Mouse (Mus musculus) monocyte, adult 5-6 weeks (primary cell): ENCODE measurements around the gene Lcn8. TPM values are rescaled to one million over a fixed set of nuclear protein-coding genes. Genes with fewer than 3 reads are reported as not detected.

Experiments used
- ATAC-seq: fragments of 153-309, 156-312 bp; replicated peaks from 2 replicates; pipeline ENCODE4 v1.8.0; 2017; ENCODE audit warnings: mild to moderate bottlenecking; ENCODE audit not compliant: low TSS enrichment, insufficient number of reproducible peaks, severe bottlenecking, poor library complexity, low FRiP score
- total RNA-seq: library from RNA; stranded (forward); fragments of 200-1000, 200-491, 200-594 nt; gene quantifications from 3 replicates; pipeline ENCODE4 v1.2.3, GENCODE M21; 2017

Gene Lcn8
- not detected in 3 replicates for total RNA-seq

DNA sequence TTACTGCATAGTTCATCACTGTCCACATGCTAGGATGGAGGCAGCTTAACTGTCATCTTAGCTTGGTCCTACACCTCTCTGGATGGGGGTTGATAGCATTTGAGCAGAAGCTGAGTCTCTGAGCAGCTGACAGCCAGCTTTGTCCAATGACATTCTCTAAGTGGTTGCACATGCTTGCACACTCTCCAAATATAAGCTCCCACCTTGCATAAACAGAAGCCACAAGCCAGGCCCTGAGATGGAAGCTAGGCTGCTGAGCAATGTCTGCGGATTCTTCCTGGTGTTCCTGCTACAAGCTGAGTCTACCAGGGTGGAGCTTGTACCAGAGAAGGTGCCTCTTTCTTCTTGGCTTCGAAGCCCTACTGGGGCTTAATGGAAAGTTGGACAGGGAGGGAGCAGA lies at the start of gene Lcn8:
Gene Lcn8 (plus strand): TSS at position 219 of the 400 bp plus-strand sequence.
- ATAC-seq = no peak

- ATAC-seq = peak; percentile 85
Measured at GRCm38 (mm10) chr2:25607761-25608622, 44.9 kb upstream of the Lcn8 start, which contains the start of gene Rabl6. Gene Rabl6 (minus strand): TSS chr2:25608521.

DNA sequence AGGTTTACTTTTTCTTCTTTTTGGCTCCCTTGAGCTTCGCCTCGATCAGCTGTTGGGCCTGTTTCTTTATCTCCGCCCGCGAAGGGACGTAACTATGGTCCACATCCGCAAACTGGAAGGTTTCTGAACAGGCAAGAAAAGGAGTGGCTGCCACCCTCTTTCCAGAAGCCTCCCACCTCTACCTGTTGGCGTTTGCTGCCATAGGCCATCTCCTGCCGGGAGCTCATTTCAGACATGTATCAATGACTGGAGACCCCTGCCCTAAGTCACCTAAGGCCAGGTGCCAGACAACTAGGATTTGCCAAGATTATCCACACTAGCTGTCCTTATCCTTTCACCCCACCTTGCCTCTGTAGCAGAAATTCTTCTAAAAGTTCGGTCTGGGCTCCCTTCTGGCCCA lies 44.2 kb upstream of the Lcn8 start:
- peak; percentile 14; the same call in 1 of the 2 replicates for ATAC-seq

- no peak for ATAC-seq
Measured at GRCm38 (mm10) chr2:25616398-25616797, 36.5 kb upstream of the Lcn8 start.

DNA sequence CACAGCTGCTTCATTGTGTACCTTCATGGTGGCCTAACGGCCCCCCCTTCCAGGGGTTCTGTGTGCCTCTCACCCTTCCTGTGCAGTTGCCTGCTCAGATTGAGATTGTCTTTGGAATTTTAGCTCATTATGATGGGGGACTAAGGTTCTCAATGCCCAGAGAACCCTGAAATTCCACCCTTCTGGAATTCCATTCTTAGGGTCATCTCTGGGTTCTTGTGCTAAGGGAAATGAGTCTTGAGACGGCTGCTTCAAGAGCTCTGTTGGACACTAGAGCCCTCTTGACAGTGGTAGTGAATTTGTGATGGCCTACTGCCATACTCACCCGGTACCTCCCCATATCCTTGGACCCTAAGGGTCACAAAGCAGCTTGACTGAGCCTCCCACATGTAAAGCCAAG lies 35.3 kb upstream of the Lcn8 start, which contains the start of gene Ccdc183:
Gene Ccdc183 (minus strand): TSS at position 101 of the 400 bp plus-strand sequence.
- ATAC-seq = no peak

GRCm38 (mm10) chr2:25620386-25620785 lies 32.5 kb upstream of the Lcn8 start:
- ATAC-seq = no peak

DNA sequence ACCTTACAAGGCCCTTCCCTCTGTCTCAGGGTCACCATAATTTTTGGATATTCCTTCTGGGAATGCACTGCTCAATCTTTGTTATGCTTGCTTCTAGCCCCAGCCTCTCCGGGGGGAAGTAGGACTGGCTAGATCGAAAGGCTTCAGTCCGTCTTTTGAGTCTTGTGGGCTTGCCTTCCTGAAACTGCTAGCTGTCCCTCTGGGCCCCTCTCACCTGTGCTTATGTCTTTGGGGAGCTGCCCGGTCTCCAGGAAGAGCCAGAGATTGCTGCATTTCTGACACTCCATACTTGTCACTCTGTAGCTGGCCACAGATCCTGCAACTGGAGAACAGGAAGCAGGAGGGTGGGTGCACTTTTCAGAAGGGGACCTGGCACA lies 32.1 kb upstream of the Lcn8 start:
- ATAC-seq = no peak

DNA sequence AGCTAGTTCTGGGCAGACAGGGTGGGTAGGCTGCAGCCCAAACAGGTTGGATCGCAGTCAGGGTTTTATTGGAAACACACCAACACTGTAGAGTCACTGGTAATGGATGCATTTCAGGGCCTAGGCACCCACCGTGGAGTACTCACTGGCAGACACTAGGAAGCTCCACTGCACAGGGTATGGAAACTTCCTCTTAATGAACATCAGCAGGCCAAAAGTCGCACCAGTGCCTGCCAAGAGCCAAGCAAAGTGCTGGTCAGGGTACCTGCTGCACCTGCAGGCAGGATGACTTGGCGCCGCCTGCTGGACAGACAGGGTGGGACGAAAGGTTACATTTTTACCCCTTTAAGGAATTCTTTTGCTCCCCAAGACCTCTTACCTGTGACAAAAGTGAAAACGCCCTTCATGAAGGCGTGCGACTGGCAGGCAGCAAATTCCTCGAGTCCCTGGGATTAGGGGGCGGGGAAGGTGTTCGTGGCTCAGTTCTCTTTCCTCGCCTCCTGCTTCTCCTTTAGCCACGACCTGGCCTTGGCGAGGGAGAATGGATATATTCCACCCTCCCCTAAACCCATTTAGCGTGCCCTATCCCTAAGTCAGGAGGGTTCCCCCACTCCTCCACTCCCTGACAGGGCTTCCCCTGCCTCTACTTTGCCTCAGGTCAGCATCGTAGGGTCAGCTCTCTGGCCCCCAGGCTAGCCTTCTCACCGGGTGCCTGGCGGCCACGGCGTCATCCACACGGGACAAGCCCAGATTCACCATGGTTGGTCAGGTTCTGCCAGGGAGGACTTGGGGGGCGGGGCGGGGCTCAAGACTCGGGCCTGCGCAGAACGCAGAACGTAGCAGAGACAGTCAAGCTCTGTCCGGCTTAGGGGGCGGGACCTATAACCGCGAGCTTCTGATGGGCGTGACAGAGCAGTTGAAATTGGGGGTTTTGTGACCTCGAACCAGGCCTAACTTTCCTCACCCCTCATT lies 31.4 kb upstream of the Lcn8 start, which contains the start of gene Tmem141:
Gene Tmem141 (minus strand): TSS at position 777 of the 972 bp plus-strand sequence.
- peak; percentile 80 for ATAC-seq

GRCm38 (mm10) chr2:25625986-25626385 lies 26.9 kb upstream of the Lcn8 start:
- no peak for ATAC-seq

GRCm38 (mm10) chr2:25627811-25628210 lies 25.1 kb upstream of the Lcn8 start, which contains the start of gene Fcna:
Gene Fcna (minus strand): TSS chr2:25628030.
- no peak for ATAC-seq

GRCm38 (mm10) chr2:25628738-25629137 lies 24.2 kb upstream of the Lcn8 start:
- ATAC-seq = no peak

GRCm38 (mm10) chr2:25633616-25634015 lies 19.3 kb upstream of the Lcn8 start:
- ATAC-seq = no peak

GRCm38 (mm10) chr2:25634046-25634445 lies 18.9 kb upstream of the Lcn8 start:
- ATAC-seq = no peak

- no peak for ATAC-seq
Measured at GRCm38 (mm10) chr2:25639890-25640289, 13.0 kb upstream of the Lcn8 start.

GRCm38 (mm10) chr2:25654502-25654901 lies 1.6 kb downstream of the Lcn8 start:
- no peak for ATAC-seq

DNA sequence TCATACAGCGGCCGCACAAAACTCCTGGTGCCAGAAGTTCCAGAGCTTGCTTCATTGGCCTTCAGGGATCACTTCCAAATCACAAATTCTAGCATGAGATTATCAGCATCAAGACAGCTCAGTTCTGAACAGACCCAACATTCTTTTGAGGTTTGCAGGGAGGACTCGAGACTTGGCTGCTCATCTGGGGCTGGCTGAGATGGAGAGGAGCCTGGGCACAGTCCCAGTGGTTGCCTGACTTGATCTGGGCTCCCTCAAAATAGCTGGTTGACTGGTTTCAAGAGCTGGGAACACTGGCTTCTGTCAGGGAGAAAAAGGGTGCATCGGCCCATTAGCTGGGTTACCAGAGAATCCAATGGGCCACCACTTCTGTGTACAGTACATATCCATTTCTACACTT lies 3.8 kb downstream of the Lcn8 start:
- ATAC-seq = no peak

DNA sequence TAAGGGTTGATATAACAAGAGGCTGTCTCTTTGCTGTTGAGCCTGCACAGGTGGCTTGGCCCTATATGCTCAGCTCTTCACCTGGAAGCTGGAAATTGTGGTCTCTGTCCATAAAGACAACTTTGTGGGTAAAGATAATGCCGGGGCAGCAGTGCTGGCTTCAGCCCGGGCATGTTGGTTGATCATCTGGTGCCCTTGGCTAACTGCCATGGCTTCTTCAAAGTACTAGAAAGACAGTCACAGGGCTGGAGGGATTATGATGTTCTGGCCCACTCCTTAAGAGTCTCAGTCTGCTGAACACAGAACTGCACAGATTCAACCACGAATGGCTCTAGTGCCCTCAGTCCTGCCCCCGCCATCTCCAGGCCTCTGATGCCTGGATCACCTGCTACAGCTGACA lies 4.3 kb downstream of the Lcn8 start:
- ATAC-seq = no peak

- no peak for ATAC-seq
Measured at GRCm38 (mm10) chr2:25657652-25658051, 4.7 kb downstream of the Lcn8 start, which contains the start of gene Lcn5. Gene Lcn5 (plus strand): TSS chr2:25657952.

- ATAC-seq = no peak
Measured at GRCm38 (mm10) chr2:25660279-25660678, 7.4 kb downstream of the Lcn8 start.
